Mouse (Mus musculus) gastrocnemius, adult 18-20 months (tissue): ENCODE data around the gene Dync1i2. TPM values are rescaled to one million over a fixed set of nuclear protein-coding genes. Genes with fewer than 3 reads are reported as not detected.

Experiments used
- DNase-seq: peaks from one replicate; pipeline ENCODE4 v3.0.0; 2021; ENCODE audit warnings: low spot score
- long read RNA-seq, 2 experiments: library from polyadenylated mRNA; stranded (forward); transcript quantifications; one replicate each; pipeline ENCODE4 v2.0.0; 2021
- total RNA-seq, 2 experiments: library from RNA; stranded (reverse); gene quantifications; 2 replicates each; pipeline ENCODE4 v1.2.3; 2021

Gene Dync1i2
- total RNA-seq, result 10 to 100 TPM; 40.4 to 42.3 TPM
- long read RNA-seq, experiment 1, transcript Dync1i2-201 (16 exons, 2,631 nt), result major isoform, 37 of 66 reads
- long read RNA-seq, experiment 1, transcript Dync1i2-204 (16 exons, 2,466 nt), result minor isoform, 15 of 66 reads
- long read RNA-seq, experiment 1, partial matches to known transcripts, result 6 of 66 reads
- long read RNA-seq, experiment 1, other reads (novel, unspliced or antisense), result 5 of 66 reads
- long read RNA-seq, experiment 2, transcript Dync1i2-204 (16 exons, 2,466 nt), result minor isoform, 13 of 64 reads
- long read RNA-seq, experiment 2, transcript Dync1i2-201 (16 exons, 2,631 nt), result major isoform, 42 of 64 reads
- long read RNA-seq, experiment 2, partial matches to known transcripts, result 3 of 64 reads
- long read RNA-seq, experiment 2, other reads (novel, unspliced or antisense), result 5 of 64 reads

GRCm38 (mm10) chr2:71211591-71212359 is at the start of gene Dync1i2:
Gene Dync1i2, plus strand, starts transcription at chr2:71211706.
- DNase-seq, result peak; percentile 93

- DNase-seq, result no peak
Measured at GRCm38 (mm10) chr2:71162831-71163621, 48.5 kb upstream of the Dync1i2 start.

- no peak for DNase-seq
Measured at GRCm38 (mm10) chr2:71167211-71167610, 44.3 kb upstream of the Dync1i2 start.

GRCm38 (mm10) chr2:71168461-71169021 is 43.0 kb upstream of the Dync1i2 start:
- peak; percentile 3 for DNase-seq

- no peak for DNase-seq
Measured at GRCm38 (mm10) chr2:71173031-71173430, 38.5 kb upstream of the Dync1i2 start.

- DNase-seq, result no peak
Measured at GRCm38 (mm10) chr2:71176329-71177249, 34.9 kb upstream of the Dync1i2 start.

GRCm38 (mm10) chr2:71177250-71177615 is 34.3 kb upstream of the Dync1i2 start:
- DNase-seq, result no peak

GRCm38 (mm10) chr2:71177760-71178159 is 33.7 kb upstream of the Dync1i2 start:
- DNase-seq, result no peak

GRCm38 (mm10) chr2:71179716-71180115 is 31.8 kb upstream of the Dync1i2 start:
- no peak for DNase-seq

GRCm38 (mm10) chr2:71180566-71181217 is 30.8 kb upstream of the Dync1i2 start:
- DNase-seq, result no peak

GRCm38 (mm10) chr2:71187950-71188349 is 23.6 kb upstream of the Dync1i2 start:
- DNase-seq, result no peak

- DNase-seq, result no peak
Measured at GRCm38 (mm10) chr2:71188861-71189260, 22.6 kb upstream of the Dync1i2 start.

GRCm38 (mm10) chr2:71191391-71192194 is 19.9 kb upstream of the Dync1i2 start:
- no peak for DNase-seq

GRCm38 (mm10) chr2:71192195-71192807 is 19.2 kb upstream of the Dync1i2 start:
- no peak for DNase-seq

- no peak for DNase-seq
Measured at GRCm38 (mm10) chr2:71194137-71194960, 17.2 kb upstream of the Dync1i2 start.

- no peak for DNase-seq
Measured at GRCm38 (mm10) chr2:71196947-71197346, 14.6 kb upstream of the Dync1i2 start.

- DNase-seq, result no peak
Measured at GRCm38 (mm10) chr2:71198907-71199306, 12.6 kb upstream of the Dync1i2 start.

- no peak for DNase-seq
Measured at GRCm38 (mm10) chr2:71200485-71200884, 11.0 kb upstream of the Dync1i2 start.
